Mouse (Mus musculus) C2C12 (cell line): ENCODE data around the gene Foxc2.

Experiments
- CEBPB ChIP-seq: IDR thresholded peaks from one replicate; pipeline ENCODE4 v1.6.1; 2011; ENCODE audit warnings: low read depth, mild to moderate bottlenecking, control low read depth, moderate library complexity
- CTCF ChIP-seq: IDR thresholded peaks from one replicate; pipeline ENCODE4 v1.5.1; 2011; ENCODE audit not compliant: control insufficient read depth, insufficient read depth, insufficient read length
- FOSL1 ChIP-seq: IDR thresholded peaks from one replicate; pipeline ENCODE4 v1.8.0; 2011; ENCODE audit warnings: mild to moderate bottlenecking, low read length; ENCODE audit not compliant: poor library complexity, insufficient read depth, severe bottlenecking
- MAX ChIP-seq: IDR thresholded peaks from one replicate; pipeline ENCODE4 v1.6.1; 2011; ENCODE audit warnings: mild to moderate bottlenecking, control low read depth
- MYOD1 ChIP-seq: IDR thresholded peaks from one replicate; pipeline ENCODE4 v1.6.1; 2011; ENCODE audit warnings: low read depth; ENCODE audit not compliant: control insufficient read depth, insufficient read length
- MYOG ChIP-seq: IDR thresholded peaks from one replicate; pipeline ENCODE4 v1.6.1; 2011; ENCODE audit not compliant: control insufficient read depth, insufficient read length; ENCODE audit errors: extremely low read depth
- USF1 ChIP-seq: IDR thresholded peaks from one replicate; pipeline ENCODE4 v1.6.1; 2011; ENCODE audit warnings: low read depth, mild to moderate bottlenecking, control low read depth, moderate library complexity

DNA sequence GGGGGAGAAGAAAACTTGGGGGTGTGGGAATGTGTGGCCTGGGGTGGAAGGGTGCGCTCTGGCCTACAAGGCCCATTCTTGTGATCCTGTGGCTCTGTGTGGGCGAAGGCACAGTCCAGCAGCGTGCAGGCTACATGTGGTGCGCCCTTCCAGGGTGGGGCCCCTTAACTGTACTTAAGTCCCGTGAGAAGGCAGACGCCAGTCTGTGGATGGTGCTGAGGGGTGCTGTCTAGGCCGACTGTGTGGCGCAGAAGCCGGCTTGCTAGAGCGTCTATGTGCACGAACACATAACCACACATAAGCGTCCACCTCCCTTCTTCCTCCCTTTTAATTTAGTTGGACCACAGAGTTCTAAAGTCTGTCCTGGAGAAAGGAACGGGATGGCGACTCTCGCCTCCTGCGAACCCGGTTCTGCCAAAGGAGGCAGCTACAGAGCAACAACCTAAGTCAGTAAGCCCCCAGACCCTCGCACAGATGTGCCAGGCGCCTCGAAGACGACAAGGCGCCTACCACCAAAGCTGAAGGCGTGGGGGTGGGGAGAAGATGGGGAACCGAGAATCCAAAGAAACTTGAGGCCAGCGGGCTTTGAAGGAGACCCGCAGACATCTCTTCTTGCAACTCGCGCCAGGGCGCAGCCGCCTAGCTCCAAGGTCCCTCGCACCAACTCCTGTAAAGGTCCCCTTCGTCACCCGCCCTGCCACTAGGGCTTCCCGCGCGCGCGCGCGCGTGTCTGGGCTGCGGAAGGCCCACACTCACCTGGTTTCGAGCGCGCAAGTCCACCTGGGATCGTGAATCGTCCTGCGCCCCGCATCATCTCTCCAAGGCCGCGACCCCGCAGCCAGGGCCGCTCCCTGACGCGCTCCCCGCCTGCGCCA lies 33.5 kb upstream of the Foxc2 start:
- TF ChIP-seq CTCF (no peak), MYOD1 (no peak), USF1 (no peak), MAX (no peak), FOSL1 (no peak), MYOG (no peak), CEBPB (no peak)
